Mouse (Mus musculus) gastrocnemius, postnatal 14 days (tissue): ENCODE data around the gene Creb3. TPM values are rescaled to one million over a fixed set of nuclear protein-coding genes. Genes with fewer than 3 reads are reported as not detected.

Source experiments
- DNase-seq: peaks from one replicate; pipeline ENCODE4 v3.0.0; 2021; ENCODE audit warnings: mixed read lengths
- intact Hi-C: fragments of 180-260 bp; cut with DNase I; formaldehyde crosslinking; loops from one replicate; pipeline ENCODE4 v1.15.1; 2025; ENCODE audit warnings: low total_unique reads
- total RNA-seq, 2 experiments: library from RNA; stranded (reverse); gene quantifications; 2 replicates each; pipeline ENCODE4 v1.2.3; 2021

The Creb3 gene
- total RNA-seq, 2 experiments from 2014 or later: 38.7 to 45.6 TPM

GRCm38 (mm10) chr4:43612534-43612933 lies 50.4 kb downstream of the Creb3 start:
- no peak for DNase-seq
- intact Hi-C loops: no loop called here

- intact Hi-C loops: no loop called here
- DNase-seq: no peak
These were observed 51.1 kb downstream of the Creb3 start for GRCm38 (mm10) chr4:43613060-43613730.

Other genes starting within 250 kb of the Creb3 start
- 10 to 100 TPM; 19.6 to 20.6 TPM for gene Rusc2, start 180.4 kb upstream of the Creb3 start, total RNA-seq
- gene Fam166b, start 133.2 kb upstream of the Creb3 start, total RNA-seq: not detected
- 10 to 100 TPM; 25.2 to 28.0 TPM for gene Tesk1, start 120.4 kb upstream of the Creb3 start, total RNA-seq
- not detected for gene Cd72, start 107.7 kb upstream of the Creb3 start, total RNA-seq
- not detected for gene Sit1, start 78.6 kb upstream of the Creb3 start, total RNA-seq
- 10 to 100 TPM; 25.7 to 25.9 TPM for gene Ccdc107, start 69.4 kb upstream of the Creb3 start, total RNA-seq
- gene Arhgef39, start 62.6 kb upstream of the Creb3 start, total RNA-seq: 1 to 10 TPM; 1.3 to 1.6 TPM
- 1 to 10 TPM; 2.1 to 2.9 TPM for gene Car9, start 55.4 kb upstream of the Creb3 start, total RNA-seq
- gene Tpm2, start 38.6 kb upstream of the Creb3 start, total RNA-seq: 1,000 to 10,000 TPM; 8,430 to 9,008 TPM
- gene Tln1, start 359 bp downstream of the Creb3 start, total RNA-seq: 10 to 100 TPM; 67.6 to 77.4 TPM
- gene Rgp1, start 16.4 kb downstream of the Creb3 start, total RNA-seq: 10 to 100 TPM; 21.9 to 22.3 TPM
- 1 to 10 TPM; 5.1 to 6.2 TPM for gene Gba2, start 16.5 kb downstream of the Creb3 start, total RNA-seq
- gene Msmp, start 22.2 kb downstream of the Creb3 start, total RNA-seq: under 1 TPM in 1 of 2 experiments, not detected in 1; 0.29 TPM
- 10 to 100 TPM; 29.5 to 31.4 TPM for gene Npr2, start 69.6 kb downstream of the Creb3 start, total RNA-seq
- gene Spag8, start 91.3 kb downstream of the Creb3 start, total RNA-seq: not detected
- gene Hint2, start 94.1 kb downstream of the Creb3 start, total RNA-seq: 10 to 100 TPM; 48.5 to 53.8 TPM
- gene Tmem8b, start 106.6 kb downstream of the Creb3 start, total RNA-seq: 1 to 10 TPM; 8.2 to 9.7 TPM
- gene Fam221b, start 106.8 kb downstream of the Creb3 start, total RNA-seq: under 1 TPM; 0.16 to 0.20 TPM
- gene Olfr70, start 138.5 kb downstream of the Creb3 start, total RNA-seq: not detected
- not detected for gene Olfr71, start 147.9 kb downstream of the Creb3 start, total RNA-seq
- 1 to 10 TPM; 1.9 to 2.7 TPM for gene Hrct1, start 164.9 kb downstream of the Creb3 start, total RNA-seq
- gene Spaar, start 167.7 kb downstream of the Creb3 start, total RNA-seq: 1 to 10 TPM; 1.1 to 2.2 TPM
- not detected for gene Olfr159, start 208.7 kb downstream of the Creb3 start, total RNA-seq